ENCODE assay signal across 8 mouse cellular contexts in genomic region chr5:123134186-123134874, GRCm38 (mm10). TPM values are rescaled to one million over a fixed set of nuclear protein-coding genes. Genes with fewer than 3 reads are reported as not detected.
DNase-seq lines count a peak whose midpoint lies in the region; ATAC-seq and TF ChIP-seq lines count a peak whose summit lies in the region.

No protein-coding gene starts in this region.

- H3K36me3 ChIP-seq in spleen, adult 2 months (ENCODE audit: control insufficient read depth, insufficient read depth, low read length), result peaks cover 33% of the 10 kb centered on the region
- no peaks in the 10 kb centered on the region for H3K36me3 ChIP-seq in lung, embryonic 16.5 days (ENCODE audit: control insufficient read depth, insufficient read depth, low read length)
- H3K36me3 ChIP-seq in small intestine, adult 2 months (ENCODE audit: control insufficient read depth, insufficient read depth, low read length), result peaks cover 9% of the 10 kb centered on the region

- no peak for TF ChIP-seq CTCF in spleen, adult 2 months (IDR thresholded peaks at IDR 0.05; ENCODE audit: extremely low read depth, insufficient read depth, insufficient read length, insufficient replicate concordance)
- no peak for TF ChIP-seq CTCF in cortical plate, adult 2 months (IDR thresholded peaks at IDR 0.05; ENCODE audit: extremely low read depth, insufficient read depth, low read length)
- no peak for TF ChIP-seq CTCF in small intestine, adult 2 months (IDR thresholded peaks at IDR 0.05; ENCODE audit: extremely low read depth, insufficient read length, insufficient replicate concordance, low read depth, low read length)

- peaks cover 33% of the 10 kb centered on the region; the same call in 1 of the 2 replicates for H3K4me1 ChIP-seq in spleen, adult 2 months (ENCODE audit: control insufficient read depth, insufficient read depth, insufficient read length)
- H3K4me1 ChIP-seq in cortical plate, adult 2 months (ENCODE audit: control insufficient read depth, insufficient read depth, low read length), result peaks cover 13% of the 10 kb centered on the region
- peaks cover 63% of the 10 kb centered on the region for H3K4me1 ChIP-seq in lung, embryonic 16.5 days (replicated peaks; ENCODE audit: control insufficient read depth, insufficient read depth, low read length)
- H3K4me1 ChIP-seq in small intestine, adult 2 months (ENCODE audit: control insufficient read depth, insufficient read depth, insufficient read length, low read length), result peaks cover 30% of the 10 kb centered on the region

- H3K27me3 ChIP-seq in spleen, adult 2 months (ENCODE audit: control insufficient read depth, insufficient read depth, low read length), result no peaks in the 10 kb centered on the region
- H3K27me3 ChIP-seq in lung, embryonic 16.5 days (ENCODE audit: control insufficient read depth, insufficient read depth, low read depth, low read length), result no peaks in the 10 kb centered on the region
- H3K27me3 ChIP-seq in small intestine, adult 2 months (ENCODE audit: control insufficient read depth, insufficient read depth, low read length), result no peaks in the 10 kb centered on the region

- H3K27ac ChIP-seq in spleen, adult 2 months (ENCODE audit: insufficient read depth, low read length), result peak overlapping the region; percentile 31; the same call in 1 of the 2 replicates
- H3K27ac ChIP-seq in cortical plate, adult 2 months (ENCODE audit: insufficient read depth, low read length), result peak overlapping the region; percentile 52
- H3K27ac ChIP-seq in lung, embryonic 16.5 days (ENCODE audit: low read length), result peak overlapping the region; percentile 100
- peak overlapping the region; percentile 94 for H3K27ac ChIP-seq in small intestine, adult 2 months (ENCODE audit: insufficient read depth, low read depth, low read length)

- TF ChIP-seq POLR2A in spleen, adult 2 months (IDR thresholded peaks at IDR 0.05; ENCODE audit: low read depth, low read length), result no peak
- no peak for TF ChIP-seq POLR2A in cortical plate, adult 2 months (IDR thresholded peaks at IDR 0.05; ENCODE audit: extremely low read depth, insufficient read depth, low read length)
- TF ChIP-seq POLR2A in small intestine, adult 2 months (IDR thresholded peaks at IDR 0.05; ENCODE audit: low read depth, low read length), result no peak

- H3K4me2 ChIP-seq in lung, embryonic 16.5 days (ENCODE audit: low read depth, low read length), result peak overlapping the region; percentile 99

- DNase-seq in spleen, adult 2 months (ENCODE audit: low read depth in 1 of 2, low spot score in 2 of 2), result no peak
- no peak for DNase-seq in spleen, postnatal 14 days (ENCODE audit: low spot score in 2 of 2)
- DNase-seq in heart, adult 9 months (ENCODE audit: low spot score in 2 of 2), result peak; percentile 84 to 85
- peak; percentile 68 for DNase-seq in kidney, adult 9 months
- DNase-seq in spleen, postnatal 10 days (ENCODE audit: low spot score in 2 of 2), result no peak

- H3K9me3 ChIP-seq in lung, embryonic 16.5 days (ENCODE audit: control insufficient read depth, low read length), result no peaks in the 10 kb centered on the region

- 62% methylated on average over 13 of the region's 13 CpGs for WGBS in spleen, adult 2 months
- 8% methylated on average over 13 of the region's 13 CpGs for WGBS in lung, embryonic 16.5 days
- 17% methylated on average over 13 of the region's 13 CpGs for WGBS in small intestine, adult 2 months

- peak overlapping the region; percentile 99 for H3K9ac ChIP-seq in lung, embryonic 16.5 days (ENCODE audit: low read length)

- no peak overlapping the region for H3K4me3 ChIP-seq in spleen, adult 2 months (ENCODE audit: extremely low read depth, insufficient read depth, insufficient read length)
- H3K4me3 ChIP-seq in cortical plate, adult 2 months (ENCODE audit: insufficient read depth, low read length), result no peak overlapping the region
- peak overlapping the region; percentile 69; the same call in 1 of the 2 replicates for H3K4me3 ChIP-seq in lung, embryonic 16.5 days (ENCODE audit: low read length)
- H3K4me3 ChIP-seq in small intestine, adult 2 months (ENCODE audit: low read depth, low read length), result peak overlapping the region; percentile 38

- no peak for ATAC-seq in lung, embryonic 16.5 days (ENCODE audit: low read depth)

RNA-seq across cellular contexts. Expression of gene Rhof, which starts 1.8 kb away (rescaled TPM):
- 70.7 and 72.5 TPM in 2 replicates for polyA plus RNA-seq in spleen, adult 2 months (2012; rRNA removed)
- polyA plus RNA-seq in cortical plate, adult 2 months (2012; rRNA removed), result 47.4 and 48.1 TPM in 2 replicates
- polyA plus RNA-seq in lung, embryonic 16.5 days (2015; fragmentation: Nextera tagmentation; extraction: Ambion mirVana), result 5.3 and 5.6 TPM in 2 replicates
- 28.0 and 91.6 TPM in 2 replicates for polyA plus RNA-seq in small intestine, adult 2 months (2012; rRNA removed)

RNA-seq across cellular contexts. Expression of gene Setd1b, which starts 7.7 kb away (rescaled TPM):
- 20.5 and 23.2 TPM in 2 replicates for polyA plus RNA-seq in spleen, adult 2 months (2012; rRNA removed)
- polyA plus RNA-seq in cortical plate, adult 2 months (2012; rRNA removed), result 8.4 and 9.2 TPM in 2 replicates
- 8.4 and 9.1 TPM in 2 replicates for polyA plus RNA-seq in lung, embryonic 16.5 days (2015; fragmentation: Nextera tagmentation; extraction: Ambion mirVana)
- 10.7 and 18.5 TPM in 2 replicates for polyA plus RNA-seq in small intestine, adult 2 months (2012; rRNA removed)

RNA-seq across cellular contexts. Expression of gene Psmd9, which starts 34.9 kb away (rescaled TPM):
- 13.3 and 19.5 TPM in 2 replicates for polyA plus RNA-seq in spleen, adult 2 months (2012; rRNA removed)
- 27.1 and 27.9 TPM in 2 replicates for polyA plus RNA-seq in cortical plate, adult 2 months (2012; rRNA removed)
- polyA plus RNA-seq in lung, embryonic 16.5 days (2015; fragmentation: Nextera tagmentation; extraction: Ambion mirVana), result 87.0 and 91.8 TPM in 2 replicates
- polyA plus RNA-seq in small intestine, adult 2 months (2012; rRNA removed), result 12.5 and 21.9 TPM in 2 replicates

RNA-seq across cellular contexts. Expression of gene Hpd, which starts 48.2 kb away (rescaled TPM):
- polyA plus RNA-seq in spleen, adult 2 months (2012; rRNA removed), result 0.19 and 0.37 TPM in 2 replicates
- not detected in 2 replicates for polyA plus RNA-seq in cortical plate, adult 2 months (2012; rRNA removed)
- 0.18 and 0.91 TPM in 2 replicates for polyA plus RNA-seq in lung, embryonic 16.5 days (2015; fragmentation: Nextera tagmentation; extraction: Ambion mirVana)
- polyA plus RNA-seq in small intestine, adult 2 months (2012; rRNA removed), result 5.5 and 19.6 TPM in 2 replicates

Comparison
In these comparisons a context has a peak if more than half of its experiments do, and no peak if none do; other contexts are left out.
1. DNase-seq: peak in heart, adult 9 months (2 of 2) and kidney, adult 9 months (single experiment); none in spleen, adult 2 months (0 of 2), spleen, postnatal 14 days (0 of 2) and spleen, postnatal 10 days (0 of 2).
2. H3K27ac ChIP-seq: peak in every context shown above with its lines; median percentile 100 in lung, embryonic 16.5 days; 94 in small intestine, adult 2 months; 52 in cortical plate, adult 2 months; 31 in spleen, adult 2 months.
3. H3K4me3 ChIP-seq: peak in lung, embryonic 16.5 days (single experiment) and small intestine, adult 2 months (single experiment); none in spleen, adult 2 months (single experiment) and cortical plate, adult 2 months (single experiment).